Mouse (Mus musculus) cerebellum, adult 9-11 months (tissue): ENCODE data around the gene Gm13696.
"Not testable (repeated sequence)": the region's sequence is repeated elsewhere in the genome, so short reads cannot be mapped to it uniquely, and the experiment has no call there.

Experiments used
- DNase-seq: peaks from one replicate; pipeline ENCODE4 v3.0.0; 2022

Gm13696 gene

DNA sequence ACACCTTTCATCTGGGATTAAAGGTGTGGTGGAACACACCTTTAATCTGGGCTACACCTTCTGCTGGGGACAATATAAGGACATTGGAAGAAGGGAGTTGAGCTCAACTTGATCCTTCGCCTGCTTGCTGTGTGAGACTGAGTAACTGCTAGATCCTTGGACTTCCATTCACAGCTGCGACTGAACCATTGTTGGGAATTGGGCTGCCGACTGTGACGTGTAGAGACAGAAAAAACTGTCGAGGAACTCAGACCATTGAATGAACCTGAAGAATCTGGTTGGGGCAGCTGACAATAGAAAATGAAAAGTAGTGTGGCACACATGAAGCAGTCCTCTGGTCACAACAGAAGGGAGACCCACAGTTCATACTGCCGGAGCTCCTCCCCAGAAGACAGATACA is at the start of gene Gm13696:
Gene Gm13696 (plus strand): TSS at position 301 of the 400 bp plus-strand sequence.
- not testable (repeated sequence) for DNase-seq

DNA sequence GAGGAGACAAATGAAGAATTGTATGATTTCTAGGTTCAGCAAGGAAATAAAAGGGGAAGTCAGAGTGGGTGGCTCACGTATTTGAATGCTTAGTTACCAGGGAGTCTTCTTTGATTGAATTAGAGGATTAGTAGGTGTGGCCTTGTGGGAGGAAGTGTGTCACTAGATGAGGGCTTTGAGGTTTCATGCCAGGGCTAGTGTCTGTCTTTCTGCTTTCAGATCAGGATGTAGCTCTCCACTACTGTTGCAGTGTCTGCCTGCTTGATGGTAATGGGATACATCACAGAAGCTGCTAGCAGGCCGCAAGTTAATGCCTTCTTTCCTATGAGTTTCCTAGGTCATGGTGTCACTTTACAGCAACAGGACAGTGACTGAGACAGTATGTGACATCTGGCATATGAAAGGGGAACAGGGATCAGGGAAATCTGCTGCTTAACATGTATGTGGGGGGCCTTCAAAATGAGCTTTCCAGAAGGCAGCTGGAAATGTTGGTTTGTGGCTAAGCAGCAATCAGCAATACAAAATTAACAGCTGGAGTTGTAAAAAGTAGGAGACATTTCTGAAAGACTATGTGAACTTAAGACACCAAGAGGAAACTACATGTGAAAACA is 43.3 kb upstream of the Gm13696 start:
- no peak for DNase-seq

DNA sequence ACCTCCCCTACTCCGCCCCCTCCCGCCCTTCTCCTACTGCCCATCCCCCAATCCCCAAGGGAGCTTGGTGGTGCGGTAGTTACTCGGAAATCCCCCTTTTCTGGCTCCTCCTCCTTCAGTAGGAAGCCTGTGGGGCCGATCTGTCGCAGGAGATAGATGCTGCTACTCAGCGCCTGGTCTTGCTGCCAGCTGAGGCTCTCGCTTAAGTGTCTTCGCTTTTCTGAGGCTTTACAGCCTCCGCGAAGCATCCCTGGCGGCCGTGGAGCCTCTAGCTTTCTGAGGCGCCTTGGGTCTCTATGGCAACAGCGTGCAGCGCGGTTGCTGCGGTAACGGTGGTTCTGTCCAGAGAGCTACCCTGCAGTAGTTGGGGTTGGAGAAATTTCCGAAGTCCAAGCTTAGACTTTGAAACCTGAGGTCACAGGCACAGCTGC is 32.0 kb upstream of the Gm13696 start, which contains the start of gene Zswim2:
Gene Zswim2 (minus strand): TSS at position 298 of the 431 bp plus-strand sequence.
- peak; percentile 45 for DNase-seq

DNA sequence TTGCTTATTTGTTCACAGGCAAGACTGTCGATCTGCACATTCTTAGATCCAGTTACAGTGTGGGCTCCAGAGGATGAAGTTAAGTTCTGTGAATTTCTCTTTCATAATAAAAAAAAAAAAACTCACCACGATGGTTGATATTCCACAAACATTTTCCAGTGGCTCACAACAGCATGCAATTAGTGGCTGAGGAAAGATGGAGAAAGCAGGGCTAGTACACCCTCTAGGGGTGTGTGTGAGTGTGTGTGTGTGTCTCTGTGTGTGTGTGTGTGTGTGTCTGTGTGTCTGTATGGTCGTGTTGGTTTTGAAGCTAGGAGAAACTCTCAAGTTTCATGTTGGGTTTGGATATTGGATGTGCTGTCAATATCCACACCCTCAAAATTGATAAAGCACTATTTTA is 31.5 kb upstream of the Gm13696 start:
- no peak for DNase-seq

DNA sequence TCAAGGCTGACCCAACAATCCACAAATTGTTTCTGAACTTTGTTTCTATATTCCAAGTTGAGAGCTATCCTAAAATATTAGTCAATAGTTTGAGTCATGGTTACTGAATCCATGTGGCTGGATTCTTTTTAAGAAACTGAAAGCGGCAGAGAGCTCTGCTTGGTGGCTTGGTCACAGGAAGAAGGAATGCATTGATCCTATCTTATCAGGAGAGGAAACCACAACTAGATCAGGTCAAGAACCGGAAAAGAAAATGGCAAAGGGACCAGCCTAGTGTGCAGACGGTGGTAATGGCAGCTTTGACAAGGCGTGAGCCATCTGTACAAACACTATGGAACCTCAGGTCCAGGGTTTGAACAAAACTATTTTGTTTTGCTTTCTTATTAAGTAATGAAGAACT is 31.1 kb upstream of the Gm13696 start:
- DNase-seq, result no peak

DNA sequence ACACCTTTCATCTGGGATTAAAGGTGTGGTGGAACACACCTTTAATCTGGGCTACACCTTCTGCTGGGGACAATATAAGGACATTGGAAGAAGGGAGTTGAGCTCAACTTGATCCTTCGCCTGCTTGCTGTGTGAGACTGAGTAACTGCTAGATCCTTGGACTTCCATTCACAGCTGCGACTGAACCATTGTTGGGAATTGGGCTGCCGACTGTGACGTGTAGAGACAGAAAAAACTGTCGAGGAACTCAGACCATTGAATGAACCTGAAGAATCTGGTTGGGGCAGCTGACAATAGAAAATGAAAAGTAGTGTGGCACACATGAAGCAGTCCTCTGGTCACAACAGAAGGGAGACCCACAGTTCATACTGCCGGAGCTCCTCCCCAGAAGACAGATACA is 17.5 kb upstream of the Gm13696 start, which contains the start of gene Gm13698:
Gene Gm13698 (plus strand): TSS at position 301 of the 400 bp plus-strand sequence.
- not testable (repeated sequence) for DNase-seq

GRCm38 (mm10) chr2:83961203-83961602 is 11.7 kb upstream of the Gm13696 start, which contains the start of gene Gm13693:
TSS of gene Gm13693 (plus strand) at chr2:83961503.
- not testable (repeated sequence) for DNase-seq

DNA sequence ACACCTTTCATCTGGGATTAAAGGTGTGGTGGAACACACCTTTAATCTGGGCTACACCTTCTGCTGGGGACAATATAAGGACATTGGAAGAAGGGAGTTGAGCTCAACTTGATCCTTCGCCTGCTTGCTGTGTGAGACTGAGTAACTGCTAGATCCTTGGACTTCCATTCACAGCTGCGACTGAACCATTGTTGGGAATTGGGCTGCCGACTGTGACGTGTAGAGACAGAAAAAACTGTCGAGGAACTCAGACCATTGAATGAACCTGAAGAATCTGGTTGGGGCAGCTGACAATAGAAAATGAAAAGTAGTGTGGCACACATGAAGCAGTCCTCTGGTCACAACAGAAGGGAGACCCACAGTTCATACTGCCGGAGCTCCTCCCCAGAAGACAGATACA is 5.9 kb upstream of the Gm13696 start, which contains the start of gene Gm13695:
Gene Gm13695 (plus strand): TSS at position 301 of the 400 bp plus-strand sequence.
- not testable (repeated sequence) for DNase-seq

GRCm38 (mm10) chr2:83978633-83979032 is 5.7 kb downstream of the Gm13696 start, which contains the start of gene Gm13694:
TSS of gene Gm13694 (plus strand) at chr2:83978933.
- DNase-seq, result not testable (repeated sequence)

GRCm38 (mm10) chr2:83984443-83984842 is 11.5 kb downstream of the Gm13696 start, which contains the start of gene Gm13697:
TSS of gene Gm13697 (plus strand) at chr2:83984743.
- DNase-seq, result not testable (repeated sequence)

DNA sequence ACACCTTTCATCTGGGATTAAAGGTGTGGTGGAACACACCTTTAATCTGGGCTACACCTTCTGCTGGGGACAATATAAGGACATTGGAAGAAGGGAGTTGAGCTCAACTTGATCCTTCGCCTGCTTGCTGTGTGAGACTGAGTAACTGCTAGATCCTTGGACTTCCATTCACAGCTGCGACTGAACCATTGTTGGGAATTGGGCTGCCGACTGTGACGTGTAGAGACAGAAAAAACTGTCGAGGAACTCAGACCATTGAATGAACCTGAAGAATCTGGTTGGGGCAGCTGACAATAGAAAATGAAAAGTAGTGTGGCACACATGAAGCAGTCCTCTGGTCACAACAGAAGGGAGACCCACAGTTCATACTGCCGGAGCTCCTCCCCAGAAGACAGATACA is 17.3 kb downstream of the Gm13696 start, which contains the start of gene Gm13691:
Gene Gm13691 (plus strand): TSS at position 301 of the 400 bp plus-strand sequence.
- not testable (repeated sequence) for DNase-seq

DNA sequence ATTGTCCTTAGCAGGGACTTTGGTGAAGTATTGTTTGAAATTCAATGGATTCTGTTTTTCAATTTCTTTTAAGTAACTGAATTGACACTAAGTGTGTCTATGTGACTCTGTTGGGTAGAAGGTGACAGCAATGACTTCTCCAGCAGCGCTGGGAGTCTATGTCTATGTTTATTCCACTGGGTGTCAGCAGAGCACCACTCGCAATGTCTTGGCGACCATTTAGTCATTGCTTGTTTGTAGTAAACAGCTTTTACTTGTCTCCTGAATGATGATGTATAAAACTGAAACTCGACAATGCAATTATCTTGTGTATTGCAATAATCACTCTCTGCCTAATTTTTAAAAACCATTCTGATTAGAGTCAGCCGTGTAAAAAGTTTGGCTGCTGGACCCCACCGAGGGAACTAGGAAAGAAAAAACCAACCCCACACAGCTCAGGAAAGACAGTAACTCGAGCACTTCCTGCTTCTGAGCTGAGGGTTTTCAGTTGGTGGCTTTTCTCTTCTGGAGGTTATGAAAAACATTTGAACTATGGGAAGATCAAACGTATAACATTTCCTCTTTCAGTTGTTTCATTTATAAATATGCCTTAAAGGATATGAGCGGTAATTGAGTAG is 20.8 kb downstream of the Gm13696 start:
- DNase-seq, result not testable (repeated sequence)

GRCm38 (mm10) chr2:83994526-83994925 is 21.6 kb downstream of the Gm13696 start:
- DNase-seq, result not testable (repeated sequence)

GRCm38 (mm10) chr2:84008913-84009312 is 36.0 kb downstream of the Gm13696 start:
- no peak for DNase-seq

- no peak for DNase-seq
Measured at GRCm38 (mm10) chr2:84009818-84010217, 36.9 kb downstream of the Gm13696 start.

DNA sequence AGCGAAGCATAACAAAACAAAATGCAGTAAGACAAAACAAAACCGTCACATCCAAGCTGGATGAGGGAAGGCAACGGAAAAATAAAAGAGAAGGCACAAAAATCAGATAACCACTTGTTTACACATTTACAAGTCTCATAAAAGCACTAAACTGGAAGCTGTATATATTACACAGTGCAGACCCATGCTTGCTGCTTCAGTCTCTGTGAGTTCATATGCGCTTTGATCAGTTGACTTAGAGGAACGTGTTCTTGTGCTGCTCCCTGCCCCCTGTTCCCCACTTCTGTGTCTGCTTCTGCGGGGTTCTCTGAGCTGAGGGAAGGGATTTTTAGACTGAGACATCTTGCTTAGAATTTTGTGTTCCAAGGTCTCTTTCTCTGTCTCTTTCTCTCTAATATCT is 41.6 kb downstream of the Gm13696 start:
- DNase-seq, result no peak

- DNase-seq, result not testable (repeated sequence)
Measured at GRCm38 (mm10) chr2:84016291-84016690, 43.4 kb downstream of the Gm13696 start.

DNA sequence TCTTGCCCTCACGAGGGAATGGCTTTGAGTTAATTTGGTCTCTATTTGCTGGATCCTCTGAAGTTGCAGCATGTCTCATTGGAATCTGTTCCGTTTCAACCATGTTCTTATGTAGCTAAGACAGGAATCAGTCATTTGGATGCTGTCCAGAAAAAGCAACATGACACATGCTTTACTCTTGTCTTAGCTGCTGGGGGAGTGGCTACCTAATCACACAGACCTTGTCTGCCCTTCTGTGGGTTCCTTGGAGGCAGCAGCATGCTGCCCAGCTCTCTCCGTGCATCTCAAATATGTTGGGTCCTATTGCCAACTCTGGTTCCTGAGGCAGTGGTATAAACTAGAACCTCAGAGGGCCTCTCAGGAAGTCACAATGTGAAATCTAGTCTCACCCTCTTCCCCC is 45.4 kb downstream of the Gm13696 start:
- DNase-seq, result no peak

GRCm38 (mm10) chr2:84019519-84020305 is 46.8 kb downstream of the Gm13696 start:
- no peak for DNase-seq

DNA sequence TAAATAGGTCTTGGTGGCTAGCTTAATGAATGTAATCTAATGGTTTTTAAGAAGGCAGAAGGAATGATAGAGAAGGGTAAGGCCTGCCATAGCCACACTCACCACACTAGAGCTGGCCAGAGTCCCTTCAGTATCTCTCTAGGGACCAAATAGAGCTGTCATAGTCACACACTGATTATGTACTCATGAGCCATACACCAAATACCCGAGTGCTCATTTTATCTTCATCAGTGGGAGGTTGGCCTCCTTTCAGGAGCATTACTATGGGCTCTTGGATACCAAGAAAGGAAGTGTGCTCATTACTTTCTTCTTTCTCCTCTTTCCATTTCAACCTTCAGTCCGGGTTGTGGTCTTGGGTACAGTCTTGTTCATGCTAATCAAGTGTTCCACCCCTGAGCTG is 49.0 kb downstream of the Gm13696 start:
- no peak for DNase-seq

DNA sequence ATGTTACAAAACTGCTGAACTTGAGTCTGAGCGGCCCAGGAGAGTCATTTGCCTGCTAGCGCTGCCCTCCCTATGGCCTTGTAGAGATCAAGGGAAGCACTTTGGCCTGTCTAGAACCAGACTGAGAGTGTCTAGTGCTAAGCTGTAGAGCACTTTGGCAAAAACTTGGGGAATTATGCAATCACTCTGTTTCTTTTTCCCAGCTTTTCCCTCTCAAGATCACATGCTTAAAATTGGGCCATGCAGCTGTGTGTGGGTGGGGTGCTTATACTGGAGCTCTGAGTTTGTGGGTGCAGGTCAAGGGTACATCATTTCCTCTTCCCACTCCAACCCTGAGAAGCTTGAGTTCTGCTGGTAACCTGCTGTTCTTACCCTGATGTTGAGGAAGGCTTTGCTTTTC is 50.0 kb downstream of the Gm13696 start:
- no peak for DNase-seq

DNA sequence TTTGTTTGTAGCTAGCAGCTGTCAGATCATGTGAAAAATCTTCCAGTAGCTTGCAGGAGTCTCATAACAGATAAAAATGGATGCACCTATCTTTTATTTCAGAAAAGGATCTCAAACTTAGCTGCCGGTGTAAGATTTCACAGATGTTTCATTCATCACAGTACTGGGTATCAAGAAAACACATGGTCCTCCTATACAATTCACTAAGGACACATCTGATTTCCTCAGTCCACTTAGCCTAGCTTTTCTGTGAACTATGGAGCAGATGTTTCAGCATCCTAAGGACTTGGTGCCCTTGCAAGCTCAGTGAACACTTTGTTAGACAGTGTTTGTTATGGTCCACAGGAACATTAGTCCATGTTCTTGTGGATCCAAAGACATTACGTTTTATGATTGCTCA is 50.4 kb downstream of the Gm13696 start:
- no peak for DNase-seq
